Mouse (Mus musculus) spleen, postnatal 0 days (tissue): ENCODE results near the gene Mfsd4b2. TPM values are rescaled to one million over a fixed set of nuclear protein-coding genes. Genes with fewer than 3 reads are reported as not detected.

Source experiments
- polyA plus RNA-seq: library from polyadenylated mRNA; unstranded; fragments of >200 nt; fragmentation: Nextera tagmentation; extraction: Ambion mirVana; gene quantifications from 2 replicates; pipeline ENCODE4 v1.2.1, GENCODE M21; 2015

Gene Mfsd4b2
- polyA plus RNA-seq, result not detected in 2 replicates

DNA sequence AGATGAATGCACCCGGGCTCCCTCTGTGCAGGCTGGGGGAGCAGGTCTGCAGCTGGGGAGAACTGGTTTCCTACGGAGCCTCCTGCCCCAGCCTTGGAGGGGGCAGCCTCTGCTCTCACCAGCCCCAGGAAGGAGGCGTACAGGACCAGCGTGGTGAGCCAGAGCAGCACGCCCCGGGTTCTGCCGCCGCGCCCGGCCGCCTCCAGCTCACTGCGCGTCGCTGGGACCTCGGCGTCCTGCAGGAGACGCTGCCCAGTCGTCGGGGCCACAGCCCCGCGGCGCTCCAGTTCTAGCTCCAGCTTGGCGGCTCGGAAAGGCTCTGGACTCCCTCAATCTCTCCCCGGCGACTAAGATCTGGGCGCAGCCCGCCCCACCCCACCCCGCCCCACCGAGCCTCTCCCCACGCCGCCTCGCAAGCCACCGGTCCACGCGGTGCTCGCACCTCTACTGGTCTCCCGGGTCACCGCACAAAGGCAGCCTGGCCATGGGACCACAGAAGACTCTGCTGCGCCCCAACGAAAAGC lies at the start of gene Mfsd4b2:
Gene Mfsd4b2, minus strand, starts transcription at position 308 of the 524 bp plus-strand sequence.

GRCm38 (mm10) chr10:39959761-39960440 lies 33.2 kb upstream of the Mfsd4b2 start, which contains the start of gene Mfsd4b3:
Gene Mfsd4b3 (minus strand): TSS chr10:39960153.

DNA sequence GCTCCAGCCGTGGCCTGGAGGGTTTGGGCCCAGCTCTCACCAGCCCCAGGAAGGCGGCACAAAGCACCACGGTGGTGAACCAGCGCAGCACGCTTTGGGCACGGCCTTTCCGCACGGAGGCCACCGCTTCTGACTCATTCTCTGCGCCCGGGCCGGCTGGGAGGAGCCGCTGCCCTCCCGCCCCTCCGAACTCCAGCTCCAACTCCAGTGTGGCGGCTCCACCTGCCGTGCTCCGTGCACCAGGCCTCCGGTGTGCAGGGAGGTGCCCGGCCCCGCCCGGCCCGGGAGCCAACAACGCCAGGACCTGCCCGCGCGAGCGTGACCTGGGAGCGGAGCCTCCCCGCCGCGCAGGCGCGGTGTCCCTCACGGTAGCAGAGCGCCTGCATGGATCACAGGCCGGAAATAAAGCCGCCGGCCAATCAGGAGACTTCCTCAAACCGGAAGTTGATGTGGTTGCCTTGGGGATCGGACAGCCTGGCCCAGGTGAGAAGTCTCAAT lies 27.8 kb downstream of the Mfsd4b2 start, which contains the start of gene Mfsd4b4:
Gene Mfsd4b4, minus strand, starts transcription at position 365 of the 498 bp plus-strand sequence.

Other genes with a start within 250 kb of the Mfsd4b2 start
- 5.7 and 7.9 TPM in 2 replicates for gene Rev3l, start 194.8 kb downstream of the Mfsd4b2 start, polyA plus RNA-seq
- 2.4 and 3.0 TPM in 2 replicates for gene Mfsd4b4, start 27.7 kb downstream of the Mfsd4b2 start, polyA plus RNA-seq
- gene Mfsd4b3, start 33.2 kb upstream of the Mfsd4b2 start, polyA plus RNA-seq, result 0.14 and 0.15 TPM in 2 replicates
- 0.10 TPM in 1 of 2 replicates, not detected in the other for gene Mfsd4b5, start 59.7 kb upstream of the Mfsd4b2 start, polyA plus RNA-seq
- gene Mfsd4b1, start 98.3 kb upstream of the Mfsd4b2 start, polyA plus RNA-seq, result not detected in 2 replicates
- gene Slc16a10, start 215.3 kb upstream of the Mfsd4b2 start, polyA plus RNA-seq, result 54.9 and 64.2 TPM in 2 replicates